Mouse (Mus musculus) forebrain, embryonic 12.5 days (tissue): ENCODE data around the gene Zfpm1. TPM values are rescaled to one million over a fixed set of nuclear protein-coding genes. Genes with fewer than 3 reads are reported as not detected.

Source experiments
- ATAC-seq: fragments of 200-750 bp; cut with Nextera tagmentation; 2 replicates; pipeline ENCODE4 v1.8.0; 2017; ENCODE audit warnings: moderate TSS enrichment; ENCODE audit not compliant: low FRiP score
- H3K27ac ChIP-seq: fragments of 300-500 bp; sonication (generic); 2 replicates; pipeline ENCODE4 v1.5.1; 2016; ENCODE audit warnings: mild to moderate bottlenecking
- H3K27me3 ChIP-seq: fragments of 300-500 bp; sonication (generic); 2 replicates; pipeline ENCODE4 v1.6.1; 2016; ENCODE audit warnings: mild to moderate bottlenecking
- H3K36me3 ChIP-seq: fragments of 300-500 bp; sonication (generic); replicated peaks from 2 replicates; pipeline ENCODE4 v1.6.1; 2016; ENCODE audit warnings: mild to moderate bottlenecking
- H3K4me1 ChIP-seq: fragments of 300-500 bp; sonication (generic); 2 replicates; pipeline ENCODE4 v1.6.1; 2016
- H3K4me2 ChIP-seq: fragments of 300-500 bp; sonication (generic); 2 replicates; pipeline ENCODE4 v1.6.1; 2016; ENCODE audit warnings: mild to moderate bottlenecking, moderate library complexity
- H3K4me3 ChIP-seq: fragments of 300-500 bp; sonication (generic); replicated peaks from 2 replicates; pipeline ENCODE4 v1.5.1; 2016; ENCODE audit warnings: mild to moderate bottlenecking
- H3K9ac ChIP-seq: fragments of 300-500 bp; sonication (generic); 2 replicates; pipeline ENCODE4 v1.6.1; 2016; ENCODE audit warnings: mild to moderate bottlenecking
- H3K9me3 ChIP-seq: fragments of 300-500 bp; sonication (generic); 2 replicates; pipeline ENCODE4 v1.6.1; 2016
- WGBS: fragments of 180-500 bp; shearing (Covaris S2); methylation state at CpG from one replicate; pipeline ENCODE4 v1.1.7; 2016; 5-methylcytosine and 5-hydroxymethylcytosine counted together
- polyA plus RNA-seq: library from polyadenylated mRNA; unstranded; fragments of >200 nt; fragmentation: Nextera tagmentation; extraction: Ambion mirVana; gene quantifications from 2 replicates; pipeline ENCODE4 v1.2.1, GENCODE M21; 2016

Gene Zfpm1
- polyA plus RNA-seq, 1 experiment from 2014 or later, result 1.2 TPM

- no peak overlapping the region for H3K4me2 ChIP-seq
- H3K9ac ChIP-seq, result no peak overlapping the region
- peaks cover 21% of the 10 kb centered on the region for H3K27me3 ChIP-seq
- H3K9me3 ChIP-seq, result no peaks in the 10 kb centered on the region
- no peak overlapping the region for H3K4me3 ChIP-seq
- ATAC-seq, result no peak
- peaks cover 22% of the 10 kb centered on the region for H3K4me1 ChIP-seq
- 79% methylated on average over 18 of the region's 18 CpGs for WGBS
- H3K36me3 ChIP-seq, result no peaks in the 10 kb centered on the region
- H3K27ac ChIP-seq, result no peak overlapping the region
Measured at GRCm38 (mm10) chr8:122277204-122277995, 4.5 kb upstream of the Zfpm1 start.

GRCm38 (mm10) chr8:122280156-122280555 is 1.8 kb upstream of the Zfpm1 start:
- Histone ChIP-seq H3K36me3 (no peaks in the 10 kb centered on the region), H3K9ac (no peak overlapping the region), H3K4me1 (peaks cover 40% of the 10 kb centered on the region), H3K4me3 (no peak overlapping the region), H3K9me3 (no peaks in the 10 kb centered on the region), H3K27ac (no peak overlapping the region), H3K27me3 (peaks cover 45% of the 10 kb centered on the region), H3K4me2 (no peak overlapping the region)
- 85% methylated on average over 4 of the region's 4 CpGs for WGBS
- no peak for ATAC-seq

- Histone ChIP-seq H3K9ac (no peak overlapping the region; the same call in 1 of the 2 replicates), H3K27me3 (peaks cover 47% of the 10 kb centered on the region), H3K4me2 (peak overlapping the region; percentile 98), H3K36me3 (no peaks in the 10 kb centered on the region), H3K9me3 (no peaks in the 10 kb centered on the region), H3K27ac (peak overlapping the region; percentile 67), H3K4me3 (peak overlapping the region; percentile 56), H3K4me1 (peaks cover 45% of the 10 kb centered on the region)
- ATAC-seq, result peak; percentile 46
- WGBS, result 13% methylated on average over 20 of the region's 20 CpGs
Measured at GRCm38 (mm10) chr8:122280588-122281316, 1.2 kb upstream of the Zfpm1 start.

GRCm38 (mm10) chr8:122281317-122282034 is 465 bp upstream of the Zfpm1 start:
- Histone ChIP-seq H3K4me2 (peak overlapping the region; percentile 98), H3K27me3 (peaks cover 48% of the 10 kb centered on the region), H3K36me3 (no peaks in the 10 kb centered on the region), H3K4me3 (peak overlapping the region; percentile 56), H3K4me1 (peaks cover 50% of the 10 kb centered on the region), H3K27ac (peak overlapping the region; percentile 69), H3K9ac (peak overlapping the region; percentile 68), H3K9me3 (no peaks in the 10 kb centered on the region)
- WGBS, result under 1% methylated on average over 41 of the region's 47 CpGs
- ATAC-seq, result peak; percentile 91

GRCm38 (mm10) chr8:122282501-122283355 is 787 bp downstream of the Zfpm1 start:
- under 1% methylated on average over 51 of the region's 70 CpGs for WGBS

GRCm38 (mm10) chr8:122283356-122284202 is 1.6 kb downstream of the Zfpm1 start:
- H3K4me3 ChIP-seq, result peak overlapping the region; percentile 56
- peaks cover 53% of the 10 kb centered on the region for H3K4me1 ChIP-seq
- 1% methylated on average over 36 of the region's 37 CpGs for WGBS
- H3K4me2 ChIP-seq, result peak overlapping the region; percentile 98
- peak overlapping the region; percentile 50; the same call in 1 of the 2 replicates for H3K27ac ChIP-seq
- ATAC-seq, result no peak
- no peaks in the 10 kb centered on the region for H3K36me3 ChIP-seq
- peaks cover 63% of the 10 kb centered on the region for H3K27me3 ChIP-seq
- H3K9me3 ChIP-seq, result no peaks in the 10 kb centered on the region
- peak overlapping the region; percentile 48 for H3K9ac ChIP-seq

More at GRCm38 (mm10) chr8:122282501-122283355, 787 bp downstream of the Zfpm1 start:
- Histone ChIP-seq H3K36me3 (no peaks in the 10 kb centered on the region), H3K4me3 (peak overlapping the region; percentile 56), H3K27me3 (peaks cover 58% of the 10 kb centered on the region), H3K9me3 (no peaks in the 10 kb centered on the region), H3K9ac (peak overlapping the region; percentile 68), H3K4me1 (peaks cover 53% of the 10 kb centered on the region), H3K27ac (no peak overlapping the region), H3K4me2 (peak overlapping the region; percentile 98)
- no peak for ATAC-seq

GRCm38 (mm10) chr8:122284203-122284658 is 2.3 kb downstream of the Zfpm1 start:
- Histone ChIP-seq H3K27ac (peak overlapping the region; percentile 50; the same call in 1 of the 2 replicates), H3K9me3 (no peaks in the 10 kb centered on the region), H3K9ac (peak overlapping the region; percentile 48), H3K4me1 (peaks cover 53% of the 10 kb centered on the region), H3K36me3 (no peaks in the 10 kb centered on the region), H3K4me3 (peak overlapping the region; percentile 56), H3K4me2 (peak overlapping the region; percentile 98), H3K27me3 (peaks cover 66% of the 10 kb centered on the region)
- no peak for ATAC-seq
- under 1% methylated on average over 33 of the region's 33 CpGs for WGBS

GRCm38 (mm10) chr8:122284659-122285261 is 2.8 kb downstream of the Zfpm1 start:
- ATAC-seq, result no peak
- no peaks in the 10 kb centered on the region for H3K36me3 ChIP-seq
- H3K4me2 ChIP-seq, result peak overlapping the region; percentile 98
- WGBS, result 4% methylated on average over 21 of the region's 21 CpGs
- H3K27me3 ChIP-seq, result peaks cover 71% of the 10 kb centered on the region
- peak overlapping the region; percentile 56 for H3K4me3 ChIP-seq
- H3K9me3 ChIP-seq, result no peaks in the 10 kb centered on the region
- H3K27ac ChIP-seq, result peak overlapping the region; percentile 50; the same call in 1 of the 2 replicates
- H3K9ac ChIP-seq, result peak overlapping the region; percentile 48
- peaks cover 55% of the 10 kb centered on the region for H3K4me1 ChIP-seq

GRCm38 (mm10) chr8:122285727-122286126 is 3.8 kb downstream of the Zfpm1 start:
- 67% methylated on average over 6 of the region's 6 CpGs for WGBS
- Histone ChIP-seq H3K4me1 (peaks cover 60% of the 10 kb centered on the region), H3K9me3 (no peaks in the 10 kb centered on the region), H3K27me3 (peaks cover 75% of the 10 kb centered on the region), H3K4me3 (no peak overlapping the region), H3K9ac (no peak overlapping the region), H3K27ac (no peak overlapping the region), H3K4me2 (no peak overlapping the region), H3K36me3 (no peaks in the 10 kb centered on the region)
- ATAC-seq, result no peak

GRCm38 (mm10) chr8:122286899-122287298 is 5.0 kb downstream of the Zfpm1 start:
- Histone ChIP-seq H3K4me2 (no peak overlapping the region), H3K9ac (no peak overlapping the region), H3K36me3 (no peaks in the 10 kb centered on the region), H3K4me3 (no peak overlapping the region), H3K9me3 (no peaks in the 10 kb centered on the region), H3K27me3 (peaks cover 79% of the 10 kb centered on the region), H3K4me1 (peaks cover 63% of the 10 kb centered on the region), H3K27ac (no peak overlapping the region)
- WGBS, result 83% methylated on average over 10 of the region's 10 CpGs
- no peak for ATAC-seq
